ENCODE assay signal across 32 mouse cellular contexts in genomic region chr13:57433848-57434247, GRCm38 (mm10).
"Had no signal": no experiment of that assay in that cellular context is flagged by ENCODE, and none has a peak within 500 bp of the region (broad histone marks: within the 10 kb centered on the region; RNA-seq: fewer than 3 reads in every experiment).

No protein-coding gene starts in this region.

- DNase-seq: heart, postnatal 10 days; heart, postnatal 36 days; heart, postnatal 4 days; kidney, adult 11 months; kidney, adult 18-20 months; kidney, adult 2 months; kidney, adult 8-10 months; kidney, adult 9 months; kidney, postnatal 10 days; kidney, postnatal 14 days; kidney, postnatal 25 days; kidney, postnatal 36 days; kidney, postnatal 4 days; layer of hippocampus, adult 9-11 months; layer of hippocampus, postnatal 36 days had no signal

- H3K4me3 ChIP-seq: heart, embryonic 13.5 days; heart, embryonic 15.5 days; hindbrain, embryonic 10.5 days; hindbrain, embryonic 12.5 days; hindbrain, embryonic 13.5 days; hindbrain, embryonic 15.5 days; intestine, embryonic 15.5 days; kidney, embryonic 15.5 days; layer of hippocampus, adult 2 months; left cerebral cortex, adult 2 months had no signal

- H3K27me3 ChIP-seq: heart, embryonic 15.5 days; hindbrain, embryonic 12.5 days; hindbrain, embryonic 13.5 days; hindbrain, embryonic 15.5 days; intestine, embryonic 15.5 days; kidney, embryonic 15.5 days had no signal

- ATAC-seq: hindbrain, embryonic 16.5 days; hindbrain, postnatal 0 days; inflammation-experienced regulatory T-cells, adult 6 months; intestine, embryonic 15.5 days; intestine, embryonic 16.5 days; intestine, postnatal 0 days had no signal

- H3K4me1 ChIP-seq: heart, embryonic 13.5 days; heart, embryonic 15.5 days; hindbrain, embryonic 10.5 days; hindbrain, embryonic 12.5 days; hindbrain, embryonic 15.5 days; intestine, embryonic 15.5 days; kidney, embryonic 15.5 days had no signal

- H3K9me3 ChIP-seq: heart, embryonic 15.5 days; hindbrain, embryonic 15.5 days; intestine, embryonic 15.5 days; kidney, embryonic 15.5 days had no signal

- H3K27ac ChIP-seq: heart, embryonic 13.5 days; heart, embryonic 15.5 days; hindbrain, embryonic 10.5 days; hindbrain, embryonic 12.5 days; hindbrain, embryonic 13.5 days; hindbrain, embryonic 14.5 days; hindbrain, embryonic 15.5 days; hindbrain, postnatal 0 days; intestine, embryonic 15.5 days; kidney, embryonic 15.5 days; kidney, postnatal 0 days; layer of hippocampus, adult 2 months; left cerebral cortex, adult 2 months had no signal

- H3K36me3 ChIP-seq: heart, embryonic 13.5 days; heart, embryonic 15.5 days; hindbrain, embryonic 10.5 days; hindbrain, embryonic 12.5 days; hindbrain, embryonic 15.5 days; intestine, embryonic 15.5 days; kidney, embryonic 15.5 days had no signal
